Mouse (Mus musculus): ENCODE data around the gene Ppp1r14b. TPM values are rescaled to one million over a fixed set of nuclear protein-coding genes. Genes with fewer than 3 reads are reported as not detected.

Gene Ppp1r14b
- polyA plus RNA-seq, 1 experiment from 2014 or later = 102 TPM

- peak; percentile 91 for ATAC-seq
- Histone ChIP-seq H3K4me3 (ENCODE audit: low read depth, low read length) (peak within 1 kb of the TSS; percentile 58), H3K9ac (ENCODE audit: low read depth, low read length) (peak within 1 kb of the TSS; percentile 62), H3K36me3 (ENCODE audit: control insufficient read depth, insufficient read depth) (0 out of 2 replicates have a peak, but pooled peaks cover 4% of the 10 kb centered on the region), H3K27me3 (replicated peaks; ENCODE audit: control insufficient read depth, insufficient read depth, low read length) (no peaks in the 10 kb centered on the region), H3K4me1 (replicated peaks; ENCODE audit: control insufficient read depth, insufficient read depth, low read length) (peaks cover 9% of the 10 kb centered on the region; the same call in 1 of the 2 replicates), H3K27ac (ENCODE audit: low read depth, low read length) (peak within 1 kb of the TSS; percentile 46; the same call in 1 of the 2 replicates), H3K4me2 (replicated peaks; ENCODE audit: low read depth) (peak within 1 kb of the TSS; percentile 94), H3K9me3 (ENCODE audit: control insufficient read depth) (no peaks in the 10 kb centered on the region)
- peak; percentile 38 for TF ChIP-seq CTCF (IDR thresholded peaks at IDR 0.05; ENCODE audit: low read depth)
- 2% methylated on average over 37 of the region's 37 CpGs for WGBS
These were observed 17.5 kb downstream of the Ppp1r14b start, which contains the start of gene Dnajc4 for GRCm38 (mm10) chr19:6992011-6992858. TSS of gene Dnajc4 (minus strand) at chr19:6992572.

GRCm38 (mm10) chr19:6993011-6993770 is 18.4 kb downstream of the Ppp1r14b start:
- TF ChIP-seq CTCF (IDR thresholded peaks at IDR 0.05; ENCODE audit: low read depth) = 0 out of 2 replicates have a peak, but pooled peaks have one; percentile 12
- no peak for ATAC-seq
- Histone ChIP-seq H3K36me3 (ENCODE audit: control insufficient read depth, insufficient read depth) (0 out of 2 replicates have a peak, but pooled peaks cover 4% of the 10 kb centered on the region), H3K27ac (ENCODE audit: low read depth, low read length) (peak overlapping the region; percentile 46; the same call in 1 of the 2 replicates), H3K4me3 (ENCODE audit: low read depth, low read length) (peak overlapping the region; percentile 58), H3K4me2 (replicated peaks; ENCODE audit: low read depth) (peak overlapping the region; percentile 94), H3K4me1 (replicated peaks; ENCODE audit: control insufficient read depth, insufficient read depth, low read length) (peaks cover 9% of the 10 kb centered on the region; the same call in 1 of the 2 replicates), H3K9ac (ENCODE audit: low read depth, low read length) (peak overlapping the region; percentile 62), H3K27me3 (replicated peaks; ENCODE audit: control insufficient read depth, insufficient read depth, low read length) (no peaks in the 10 kb centered on the region), H3K9me3 (ENCODE audit: control insufficient read depth) (no peaks in the 10 kb centered on the region)
- 58% methylated on average over 14 of the region's 14 CpGs for WGBS

DNA sequence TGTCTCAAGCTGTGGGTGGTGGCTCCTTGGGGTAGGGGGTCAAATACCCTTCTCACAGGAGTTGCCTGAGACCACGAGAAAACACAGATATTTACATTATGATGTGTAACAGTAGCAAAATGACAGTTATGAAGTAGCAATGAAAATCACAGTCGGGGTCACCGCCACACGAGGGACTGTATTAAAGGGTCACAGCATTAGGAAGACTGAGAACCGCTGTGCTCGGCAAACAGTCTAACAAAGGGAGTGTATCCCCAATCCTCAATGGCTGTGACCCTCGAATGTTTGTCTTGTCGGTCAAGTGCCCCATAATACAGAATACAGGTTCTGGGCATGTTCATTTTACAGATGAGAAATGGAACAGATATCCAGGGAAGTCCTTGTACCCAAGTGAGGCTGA is 19.2 kb downstream of the Ppp1r14b start:
- TF ChIP-seq CTCF (IDR thresholded peaks at IDR 0.05; ENCODE audit: low read depth) = no peak
- peaks cover 9% of the 10 kb centered on the region; the same call in 1 of the 2 replicates for H3K4me1 ChIP-seq (replicated peaks; ENCODE audit: control insufficient read depth, insufficient read depth, low read length)
- no peaks in the 10 kb centered on the region for H3K27me3 ChIP-seq (replicated peaks; ENCODE audit: control insufficient read depth, insufficient read depth, low read length)
- H3K4me3 ChIP-seq (ENCODE audit: low read depth, low read length) = no peak overlapping the region
- peaks cover 4% of the 10 kb centered on the region; the same call in 1 of the 2 replicates for H3K36me3 ChIP-seq (ENCODE audit: control insufficient read depth, insufficient read depth)
- H3K27ac ChIP-seq (ENCODE audit: low read depth, low read length) = no peak overlapping the region
- H3K4me2 ChIP-seq (replicated peaks; ENCODE audit: low read depth) = peak overlapping the region; percentile 74; the same call in 1 of the 2 replicates
- no peaks in the 10 kb centered on the region for H3K9me3 ChIP-seq (ENCODE audit: control insufficient read depth)
- ATAC-seq = no peak
- no peak overlapping the region for H3K9ac ChIP-seq (ENCODE audit: low read depth, low read length)
- 82% methylated on average over 8 of the region's 8 CpGs for WGBS

GRCm38 (mm10) chr19:6994489-6994888 is 19.7 kb downstream of the Ppp1r14b start:
- TF ChIP-seq CTCF (IDR thresholded peaks at IDR 0.05; ENCODE audit: low read depth) = no peak
- Histone ChIP-seq H3K36me3 (ENCODE audit: control insufficient read depth, insufficient read depth) (no peaks in the 10 kb centered on the region; the same call in 1 of the 2 replicates), H3K4me3 (ENCODE audit: low read depth, low read length) (peak overlapping the region; percentile 48), H3K27ac (ENCODE audit: low read depth, low read length) (peak overlapping the region; percentile 74; the same call in 1 of the 2 replicates), H3K4me1 (replicated peaks; ENCODE audit: control insufficient read depth, insufficient read depth, low read length) (peaks cover 9% of the 10 kb centered on the region; the same call in 1 of the 2 replicates), H3K27me3 (replicated peaks; ENCODE audit: control insufficient read depth, insufficient read depth, low read length) (no peaks in the 10 kb centered on the region), H3K4me2 (replicated peaks; ENCODE audit: low read depth) (peak overlapping the region; percentile 74), H3K9me3 (ENCODE audit: control insufficient read depth) (no peaks in the 10 kb centered on the region), H3K9ac (ENCODE audit: low read depth, low read length) (0 out of 2 replicates have a peak overlapping the region, but pooled peaks have one; percentile 23)
- ATAC-seq = no peak
- 86% methylated on average over 8 of the region's 8 CpGs for WGBS

DNA sequence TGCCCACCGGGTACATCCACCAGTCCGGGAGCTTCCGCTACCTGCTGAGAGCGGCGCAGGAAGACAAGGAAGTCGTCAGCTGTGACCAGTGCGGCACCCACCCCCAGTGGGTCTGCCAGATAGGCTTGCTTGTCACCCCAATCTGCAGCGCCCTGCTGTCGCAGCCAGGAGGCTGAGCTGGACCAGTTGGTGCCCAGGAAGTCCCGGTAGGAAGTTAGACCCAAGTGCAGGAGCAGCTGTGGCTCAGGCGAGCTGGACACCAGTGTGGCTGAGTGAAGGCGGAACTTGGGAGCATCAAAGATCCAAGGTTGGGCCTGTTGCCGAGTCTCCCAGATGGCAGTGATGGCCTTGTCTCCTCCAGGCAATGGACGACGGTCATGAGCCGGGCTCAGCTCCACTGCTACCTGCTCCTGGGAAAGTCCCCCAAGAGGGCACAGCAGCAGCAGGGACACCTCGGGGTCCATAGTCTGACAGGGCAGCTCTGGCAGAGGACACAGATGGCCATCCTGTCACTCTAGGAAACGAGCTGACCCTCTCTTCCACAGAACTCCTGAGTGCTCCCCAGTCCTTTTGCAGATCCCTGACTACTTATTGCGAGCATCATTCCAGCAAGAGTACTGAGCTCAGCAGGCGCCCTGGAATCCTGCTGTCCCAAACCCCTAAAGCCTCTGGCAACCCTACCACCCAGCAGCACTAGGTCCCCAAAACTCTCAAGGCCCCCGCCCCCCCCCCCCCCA is 20.7 kb downstream of the Ppp1r14b start:
- peaks cover 13% of the 10 kb centered on the region; the same call in 1 of the 2 replicates for H3K4me1 ChIP-seq (replicated peaks; ENCODE audit: control insufficient read depth, insufficient read depth, low read length)
- H3K27ac ChIP-seq (ENCODE audit: low read depth, low read length) = peak overlapping the region; percentile 74
- no peak for ATAC-seq
- peak overlapping the region; percentile 74 for H3K4me2 ChIP-seq (replicated peaks; ENCODE audit: low read depth)
- H3K9ac ChIP-seq (ENCODE audit: low read depth, low read length) = peak overlapping the region; percentile 32
- peak overlapping the region; percentile 48 for H3K4me3 ChIP-seq (ENCODE audit: low read depth, low read length)
- no peaks in the 10 kb centered on the region for H3K9me3 ChIP-seq (ENCODE audit: control insufficient read depth)
- TF ChIP-seq CTCF (IDR thresholded peaks at IDR 0.05; ENCODE audit: low read depth) = peak; percentile 22; the same call in 1 of the 2 replicates
- WGBS = 42% methylated on average over 21 of the region's 21 CpGs
- H3K27me3 ChIP-seq (replicated peaks; ENCODE audit: control insufficient read depth, insufficient read depth, low read length) = no peaks in the 10 kb centered on the region
- H3K36me3 ChIP-seq (ENCODE audit: control insufficient read depth, insufficient read depth) = peaks cover 6% of the 10 kb centered on the region; the same call in 1 of the 2 replicates
